Mouse (Mus musculus) right cerebral cortex, postnatal 36 days (tissue): ENCODE results near the gene Tipin.

Source experiments
- DNase-seq, 2 experiments: peaks; one replicate each; pipeline ENCODE4 v3.0.0; 2022; ENCODE audit warnings: low spot score in 2 of 2, mixed read lengths in 1 of 2

The Tipin gene

GRCm38 (mm10) chr9:64343656-64344055 is 62.3 kb downstream of the Tipin start:
- no peak for DNase-seq

- no peak for DNase-seq
Observed at GRCm38 (mm10) chr9:64345931-64346330, 64.5 kb downstream of the Tipin start.

GRCm38 (mm10) chr9:64347377-64347776 is 66.0 kb downstream of the Tipin start:
- DNase-seq = no peak

GRCm38 (mm10) chr9:64349490-64349889 is 68.1 kb downstream of the Tipin start:
- no peak for DNase-seq

GRCm38 (mm10) chr9:64351191-64351590 is 69.8 kb downstream of the Tipin start:
- no peak for DNase-seq
